21 mouse cellular contexts compared by ENCODE assay signal in genomic region chr6:148193972-148194701, GRCm38 (mm10). TPM values are rescaled to one million over a fixed set of nuclear protein-coding genes. Genes with fewer than 3 reads are reported as not detected.
DNase-seq lines count a peak whose midpoint lies in the region; ATAC-seq lines count a peak whose summit lies in the region.
"Had no signal": no experiment of that assay in that cellular context is flagged by ENCODE, and none has a peak within 500 bp of the region (broad histone marks: within the 10 kb centered on the region; RNA-seq: fewer than 3 reads in every experiment).

No protein-coding gene starts in this region.

- intact Hi-C loops in left cerebral cortex, postnatal 10 days (cut with DNase I) = no loop called here

- no peak overlapping the region for H3K9ac ChIP-seq in kidney, embryonic 16.5 days (replicated peaks; ENCODE audit: low read length)
- H3K9ac ChIP-seq: embryonic facial prominence, embryonic 13.5 days; forebrain, embryonic 12.5 days; hindbrain, embryonic 13.5 days had no signal

- no peak overlapping the region for H3K4me2 ChIP-seq in kidney, embryonic 16.5 days (replicated peaks; ENCODE audit: low read depth, low read length)
- H3K4me2 ChIP-seq: embryonic facial prominence, embryonic 13.5 days; forebrain, embryonic 12.5 days; hindbrain, embryonic 13.5 days; midbrain, embryonic 11.5 days had no signal

- no peaks in the 10 kb centered on the region for H3K27me3 ChIP-seq in kidney, embryonic 16.5 days (ENCODE audit: insufficient read depth, low read length)
- H3K27me3 ChIP-seq: CH12.LX; embryonic facial prominence, embryonic 13.5 days; forebrain, embryonic 12.5 days; hindbrain, embryonic 13.5 days; Patski had no signal

- no peak overlapping the region for H3K4me3 ChIP-seq in kidney, embryonic 16.5 days (ENCODE audit: low read length)
- H3K4me3 ChIP-seq: embryonic facial prominence, embryonic 13.5 days; erythroblast, embryonic 14.5 days; forebrain, embryonic 12.5 days; hindbrain, embryonic 13.5 days had no signal

- no peaks in the 10 kb centered on the region for H3K4me1 ChIP-seq in kidney, embryonic 16.5 days (ENCODE audit: insufficient read depth, low read length)
- H3K4me1 ChIP-seq: embryonic facial prominence, embryonic 13.5 days; forebrain, embryonic 12.5 days; hindbrain, embryonic 13.5 days had no signal

- peaks cover 31% of the 10 kb centered on the region for H3K36me3 ChIP-seq in kidney, embryonic 16.5 days (ENCODE audit: insufficient read depth, low read length)

- no peaks in the 10 kb centered on the region for H3K9me3 ChIP-seq in kidney, embryonic 16.5 days (ENCODE audit: low read length)
- H3K9me3 ChIP-seq: embryonic facial prominence, embryonic 13.5 days; forebrain, embryonic 12.5 days; G1E; hindbrain, embryonic 13.5 days had no signal

- DNase-seq in kidney, adult 11 months = peak; percentile 64
- peak; percentile 37 for DNase-seq in 416B (ENCODE audit: low read depth)
- DNase-seq in kidney, adult 8-10 months = peak; percentile 66 to 77
- DNase-seq in kidney, postnatal 25 days = peak; percentile 44 to 74
- DNase-seq in left cerebral cortex, postnatal 10 days (ENCODE audit: extremely low spot score in 1 of 2, low spot score in 2 of 2) = no peak
- no peak for DNase-seq in right cerebral cortex, postnatal 4 days
- DNase-seq: adrenal gland, adult 2 months; cerebellum, adult 18-20 months; cerebellum, postnatal 25 days; gastrocnemius, postnatal 36 days had no signal

- no peak for ATAC-seq in kidney, embryonic 16.5 days (ENCODE audit: low FRiP score, low TSS enrichment)
- ATAC-seq: inflammation-experienced regulatory T-cells, adult 6 months; lung, postnatal 0 days; Patski had no signal

- 81% methylated on average over 6 of the region's 6 CpGs for whole genome bisulfite sequencing in kidney, embryonic 16.5 days

- H3K27ac ChIP-seq in kidney, embryonic 16.5 days (ENCODE audit: low read length) = no peak overlapping the region
- H3K27ac ChIP-seq: embryonic facial prominence, embryonic 13.5 days; forebrain, embryonic 12.5 days; hindbrain, embryonic 13.5 days had no signal

RNA-seq across cellular contexts. Expression of gene Ergic2, which starts 18.0 kb away (rescaled TPM):
- polyA plus RNA-seq in kidney, embryonic 16.5 days (2015; fragmentation: Nextera tagmentation; extraction: Ambion mirVana) = 227 and 229 TPM in 2 replicates
- total RNA-seq in left cerebral cortex, postnatal 10 days (2021) = 10 to 100 TPM; 82.0 to 88.2 TPM

Comparison
In these comparisons a context has a peak if more than half of its experiments do, and no peak if none do; other contexts are left out.
1. DNase-seq: peak in kidney, adult 11 months (single experiment), 416B (single experiment), kidney, adult 8-10 months (2 of 2) and kidney, postnatal 25 days (2 of 2); none in left cerebral cortex, postnatal 10 days (0 of 2) and right cerebral cortex, postnatal 4 days (single experiment).